Mouse (Mus musculus) embryonic fibroblast, embryonic 13.5 days (primary cell): ENCODE results near the gene Timm17b.

Source experiments
- CTCF ChIP-seq: IDR thresholded peaks from 2 replicates; pipeline ENCODE4 v1.5.1; 2011; ENCODE audit warnings: mild to moderate bottlenecking, control low read depth, low read length, moderate library complexity, borderline replicate concordance; ENCODE audit not compliant: insufficient read depth
- POLR2A ChIP-seq: IDR thresholded peaks from 2 replicates; pipeline ENCODE4 v1.6.1; 2011; ENCODE audit warnings: low read depth, mild to moderate bottlenecking, control low read depth, low read length, moderate library complexity

GRCm38 (mm10) chrX:7867141-7867540 lies 32.0 kb upstream of the Timm17b start:
- TF ChIP-seq CTCF (no peak), POLR2A (no peak)
